Mouse (Mus musculus): ENCODE results near the gene Arhgef19. TPM values are rescaled to one million over a fixed set of nuclear protein-coding genes. Genes with fewer than 3 reads are reported as not detected.

The Arhgef19 gene
- polyA plus RNA-seq, 1 experiment = 2.6 TPM

DNA sequence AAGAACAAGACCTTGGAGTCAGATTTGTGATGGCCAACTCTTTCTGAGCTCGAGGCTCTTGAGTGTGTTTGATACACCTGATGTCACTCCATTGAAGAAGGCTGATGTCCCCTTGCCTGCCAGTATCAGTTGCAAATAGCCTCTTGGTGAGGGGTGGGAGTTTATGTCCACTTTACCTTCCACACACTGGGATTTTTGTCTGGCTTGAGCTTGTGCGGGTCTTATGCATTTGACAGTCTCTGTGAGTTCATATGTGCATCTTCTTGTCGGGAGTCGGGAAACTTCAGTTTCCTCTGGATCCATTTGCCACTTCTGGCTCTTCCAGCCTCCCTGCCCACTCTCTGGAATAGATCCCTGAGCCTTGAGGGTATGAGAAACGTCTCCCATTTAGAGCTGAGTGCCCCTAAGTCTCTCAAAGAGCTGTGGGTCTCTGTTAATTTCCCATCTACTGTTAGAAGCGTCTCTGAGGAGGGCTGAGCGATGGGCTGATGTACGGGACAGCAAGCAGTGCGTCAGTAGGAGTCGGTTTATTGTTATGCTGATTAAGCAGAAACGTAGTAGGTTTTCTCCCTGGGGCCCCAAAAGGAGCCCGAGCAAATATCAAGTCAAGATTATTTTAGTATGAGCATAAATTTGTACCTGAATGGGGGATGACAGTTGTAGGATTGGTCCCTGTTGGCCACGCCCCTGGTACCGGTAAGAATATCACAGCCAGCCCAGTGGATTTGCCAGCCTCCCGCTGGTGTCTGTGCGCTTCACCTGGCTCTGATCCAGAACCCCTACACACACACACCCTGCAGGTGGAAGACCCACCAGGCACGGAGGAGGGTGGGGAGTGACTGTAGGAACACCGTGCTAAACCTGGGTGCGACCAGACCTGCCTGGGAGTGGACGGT, 559 bp upstream of the Arhgef19 start:
- TF ChIP-seq CTCF (IDR thresholded peaks at IDR 0.05; ENCODE audit: borderline replicate concordance, extremely low read depth, insufficient read depth, insufficient read length) (no peak), POLR2A (IDR thresholded peaks at IDR 0.05; ENCODE audit: borderline replicate concordance, extremely low read depth, insufficient read depth, insufficient read length, poor library complexity, severe bottlenecking) (no peak)

DNA sequence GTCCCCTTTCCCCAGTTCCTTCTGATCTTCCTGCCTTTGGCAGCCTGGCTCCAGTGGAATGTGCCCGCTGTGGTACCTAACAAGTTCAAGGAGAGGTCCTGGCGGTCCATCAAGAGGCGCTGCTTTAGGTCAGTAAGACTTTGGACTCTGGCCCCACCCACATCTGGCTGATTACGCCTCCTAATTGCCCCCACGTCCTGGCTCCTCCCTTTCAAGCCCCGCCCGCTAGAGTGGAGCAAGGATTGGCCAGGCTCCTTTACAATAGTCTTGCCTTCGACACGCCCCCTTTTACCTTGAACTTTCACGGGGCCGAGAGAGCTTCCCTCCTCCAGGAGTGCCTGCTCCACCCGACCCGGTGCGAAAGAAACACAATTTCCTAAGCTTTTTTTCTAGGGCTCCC, 1.3 kb downstream of the Arhgef19 start:
- no peak for TF ChIP-seq CTCF (IDR thresholded peaks at IDR 0.05; ENCODE audit: borderline replicate concordance, extremely low read depth, insufficient read depth, insufficient read length)
- TF ChIP-seq POLR2A (IDR thresholded peaks at IDR 0.05; ENCODE audit: borderline replicate concordance, extremely low read depth, insufficient read depth, insufficient read length, poor library complexity, severe bottlenecking) = no peak
- DNase-seq (ENCODE audit: low read depth) = peak; percentile 25

More for the DNA sequence above, 559 bp upstream of the Arhgef19 start:
- no peak for DNase-seq (ENCODE audit: low read depth)

DNA sequence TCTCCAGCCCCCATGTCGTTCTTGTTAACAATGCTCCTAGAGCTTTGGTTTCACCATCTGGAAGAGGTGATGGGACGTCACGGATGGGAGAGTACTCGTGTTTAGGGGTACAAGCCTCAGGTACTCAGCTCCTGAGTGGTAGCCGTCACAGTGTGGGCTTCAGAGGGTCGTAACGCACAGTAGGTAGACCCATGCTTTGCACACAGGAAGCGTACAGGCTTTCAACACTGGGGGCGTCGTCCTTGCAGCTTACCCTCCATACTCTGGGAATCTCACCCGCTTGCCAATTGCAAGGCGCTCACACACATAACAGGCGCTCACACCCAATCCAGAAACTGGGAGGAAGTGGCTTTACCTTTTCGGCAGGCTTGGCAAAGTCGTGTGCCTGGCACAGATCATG, 2.6 kb downstream of the Arhgef19 start:
- TF ChIP-seq CTCF (IDR thresholded peaks at IDR 0.05; ENCODE audit: borderline replicate concordance, extremely low read depth, insufficient read depth, insufficient read length) (no peak), POLR2A (IDR thresholded peaks at IDR 0.05; ENCODE audit: borderline replicate concordance, extremely low read depth, insufficient read depth, insufficient read length, poor library complexity, severe bottlenecking) (no peak)
- DNase-seq (ENCODE audit: low read depth) = no peak

DNA sequence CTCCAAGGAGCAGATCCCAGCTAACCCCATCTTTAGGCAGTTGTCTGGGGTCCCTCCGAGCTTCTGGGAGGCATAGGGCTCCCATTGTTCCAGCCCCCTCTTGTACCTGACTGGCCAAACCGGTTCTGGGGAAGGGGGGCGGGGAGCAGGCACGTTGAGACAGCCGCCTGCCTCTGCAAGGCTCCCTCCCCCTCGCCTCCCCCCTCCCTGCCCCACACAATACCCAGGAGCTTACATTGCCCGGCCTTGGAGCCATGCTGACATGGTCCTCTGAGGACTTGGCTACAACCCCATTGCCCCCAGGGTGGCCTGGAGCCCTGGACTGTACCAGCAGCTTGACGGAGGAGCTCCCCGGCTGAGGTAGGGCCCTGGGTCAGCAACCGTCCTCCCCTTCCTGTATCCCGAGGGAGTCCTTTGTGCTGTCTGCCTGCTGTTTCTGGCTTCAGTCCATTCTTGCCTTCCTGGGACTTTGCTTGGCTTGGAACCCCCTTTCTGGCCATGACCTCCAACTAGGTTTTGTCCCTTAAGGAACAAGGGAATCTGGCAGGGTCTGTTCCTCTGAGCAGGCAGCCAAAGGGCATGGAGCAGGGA, 3.4 kb downstream of the Arhgef19 start:
- DNase-seq (ENCODE audit: low read depth) = peak; percentile 46
- TF ChIP-seq CTCF (IDR thresholded peaks at IDR 0.05; ENCODE audit: borderline replicate concordance, extremely low read depth, insufficient read depth, insufficient read length) (no peak), POLR2A (IDR thresholded peaks at IDR 0.05; ENCODE audit: borderline replicate concordance, extremely low read depth, insufficient read depth, insufficient read length, poor library complexity, severe bottlenecking) (no peak)

DNA sequence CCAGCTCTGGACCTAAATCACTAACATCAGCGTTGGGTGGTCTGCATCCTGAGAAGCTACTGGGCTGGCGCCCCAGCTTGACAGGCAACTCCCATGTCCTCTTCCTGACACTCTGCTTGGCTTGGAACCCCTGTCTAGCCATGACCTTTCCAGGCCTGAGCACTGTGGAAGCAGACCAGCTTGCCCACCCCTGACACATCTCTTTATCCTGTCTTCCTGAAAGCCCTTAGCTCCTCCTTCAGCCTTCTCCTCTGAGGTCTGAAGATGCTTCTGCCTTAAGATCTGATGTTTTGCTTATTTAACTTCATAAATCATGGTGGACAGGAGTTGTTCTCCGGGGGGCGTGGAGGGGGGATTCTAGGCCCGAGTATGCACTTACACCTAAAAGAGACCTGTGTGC, 4.3 kb downstream of the Arhgef19 start:
- no peak for TF ChIP-seq CTCF (IDR thresholded peaks at IDR 0.05; ENCODE audit: borderline replicate concordance, extremely low read depth, insufficient read depth, insufficient read length)
- TF ChIP-seq POLR2A (IDR thresholded peaks at IDR 0.05; ENCODE audit: borderline replicate concordance, extremely low read depth, insufficient read depth, insufficient read length, poor library complexity, severe bottlenecking) = no peak
- DNase-seq (ENCODE audit: low read depth) = no peak

DNA sequence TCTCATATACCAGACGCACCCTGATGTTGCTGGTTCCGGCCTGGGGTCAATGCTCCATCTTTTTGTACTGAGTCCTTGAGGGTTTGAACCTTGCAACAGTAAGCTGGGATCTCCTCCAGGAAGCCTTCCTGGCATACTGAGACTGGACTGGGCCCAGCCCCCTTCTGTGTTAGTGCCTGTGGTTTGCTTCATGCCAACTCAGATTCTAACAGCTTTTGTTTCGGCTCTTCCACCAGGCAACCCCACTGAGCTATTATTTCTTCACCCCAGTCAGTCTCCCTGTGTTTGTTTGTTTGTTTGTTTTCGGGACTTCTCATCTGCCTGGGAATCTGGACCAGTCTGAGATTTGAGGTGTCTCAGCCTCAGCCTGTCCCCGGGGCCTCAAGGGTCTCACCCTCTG, 5.1 kb downstream of the Arhgef19 start:
- TF ChIP-seq POLR2A (IDR thresholded peaks at IDR 0.05; ENCODE audit: borderline replicate concordance, extremely low read depth, insufficient read depth, insufficient read length, poor library complexity, severe bottlenecking) (no peak), CTCF (IDR thresholded peaks at IDR 0.05; ENCODE audit: borderline replicate concordance, extremely low read depth, insufficient read depth, insufficient read length) (no peak)
- DNase-seq (ENCODE audit: low read depth) = peak; percentile 78

DNA sequence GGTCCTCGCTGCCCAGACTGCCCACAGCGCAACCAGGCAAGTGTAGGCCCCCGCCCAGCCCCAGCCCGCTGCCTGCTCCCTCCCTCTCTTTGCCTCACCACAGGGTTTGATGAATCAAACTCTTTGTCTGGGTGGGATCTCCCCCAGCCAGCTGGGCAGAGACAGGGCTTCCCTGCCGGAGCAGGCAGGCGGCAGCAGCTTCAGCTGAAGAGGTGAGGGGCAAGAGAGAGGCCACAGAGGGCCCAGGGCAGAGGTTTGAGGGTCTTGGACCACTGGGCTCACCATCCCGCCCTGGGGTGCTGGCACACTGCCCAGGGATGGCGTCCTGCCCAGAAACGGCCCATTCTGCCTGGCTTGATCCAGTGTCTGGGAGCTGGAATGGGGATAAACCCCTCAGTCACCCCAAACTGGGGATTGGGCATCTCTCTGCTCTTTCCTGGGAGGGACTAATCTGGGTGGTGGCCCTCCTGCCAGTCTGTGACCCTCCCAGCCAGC, 5.7 kb downstream of the Arhgef19 start:
- peak; percentile 93 for DNase-seq (ENCODE audit: low read depth)
- no peak for TF ChIP-seq CTCF (IDR thresholded peaks at IDR 0.05; ENCODE audit: borderline replicate concordance, extremely low read depth, insufficient read depth, insufficient read length)
- no peak for TF ChIP-seq POLR2A (IDR thresholded peaks at IDR 0.05; ENCODE audit: borderline replicate concordance, extremely low read depth, insufficient read depth, insufficient read length, poor library complexity, severe bottlenecking)

DNA sequence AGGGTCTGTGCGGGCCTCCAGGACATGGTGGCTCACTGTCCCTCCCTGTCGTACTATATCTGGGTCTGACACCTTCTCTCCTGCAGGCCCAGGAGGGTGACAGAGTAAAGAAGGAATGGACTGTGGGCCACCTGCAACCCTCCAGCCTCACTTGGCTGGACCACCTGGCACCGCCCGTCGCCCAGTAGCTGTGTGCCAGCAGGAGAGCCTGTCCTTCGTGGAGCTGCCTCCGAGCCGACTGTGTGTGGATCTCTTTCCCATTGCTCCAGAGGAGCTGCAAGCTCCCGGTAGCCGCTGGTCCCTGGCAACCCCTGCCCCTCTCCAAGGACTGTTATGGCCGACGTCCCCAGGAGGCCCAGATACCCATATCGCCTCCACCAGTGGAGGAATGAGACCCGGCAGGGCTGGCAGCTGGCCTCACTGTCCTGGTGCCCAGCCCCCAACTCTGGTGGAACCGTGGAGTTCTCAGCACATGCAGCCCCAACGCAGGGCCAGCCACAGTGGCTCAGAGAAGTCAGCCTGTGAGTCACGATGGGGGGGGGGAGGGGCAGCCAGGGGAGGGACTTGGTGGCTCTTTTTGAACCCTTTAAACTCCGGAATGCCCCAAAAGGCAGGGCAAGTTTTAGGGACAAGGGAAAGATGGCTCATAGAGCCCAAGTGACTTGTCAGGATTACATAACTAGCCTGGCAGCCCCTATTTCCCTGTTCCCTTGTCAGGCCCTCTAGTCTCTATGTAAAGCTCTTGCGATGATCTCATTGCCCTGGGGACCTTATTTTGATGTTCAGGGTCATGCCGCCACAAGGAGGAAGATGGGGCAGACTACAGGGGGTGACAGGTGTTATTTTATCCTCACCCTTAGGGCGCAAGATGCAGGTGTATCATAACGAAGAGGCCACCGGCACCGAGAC, 7.0 kb downstream of the Arhgef19 start:
- TF ChIP-seq POLR2A (IDR thresholded peaks at IDR 0.05; ENCODE audit: borderline replicate concordance, extremely low read depth, insufficient read depth, insufficient read length, poor library complexity, severe bottlenecking) (no peak), CTCF (IDR thresholded peaks at IDR 0.05; ENCODE audit: borderline replicate concordance, extremely low read depth, insufficient read depth, insufficient read length) (no peak)
- DNase-seq (ENCODE audit: low read depth) = peak; percentile 42

DNA sequence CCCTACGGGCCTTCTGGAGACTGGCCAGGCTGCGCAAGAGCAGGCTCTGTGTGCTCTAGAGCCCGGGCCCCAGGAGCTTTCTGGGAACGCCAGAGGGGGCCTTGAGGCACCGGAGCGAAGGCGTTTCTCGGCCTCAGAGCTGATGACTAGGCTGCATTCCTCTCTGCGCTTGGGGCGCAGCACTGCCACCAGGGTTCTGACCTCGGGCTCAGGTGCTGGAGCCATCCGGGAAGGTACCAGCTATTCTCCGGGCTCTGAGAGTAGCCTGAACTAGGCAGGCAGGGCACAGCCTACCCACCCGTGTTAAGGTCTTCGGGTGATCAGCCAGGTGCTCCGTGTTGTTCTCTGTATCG, 7.7 kb downstream of the Arhgef19 start:
- TF ChIP-seq POLR2A (IDR thresholded peaks at IDR 0.05; ENCODE audit: borderline replicate concordance, extremely low read depth, insufficient read depth, insufficient read length, poor library complexity, severe bottlenecking) (no peak), CTCF (IDR thresholded peaks at IDR 0.05; ENCODE audit: borderline replicate concordance, extremely low read depth, insufficient read depth, insufficient read length) (no peak)
- peak; percentile 23 for DNase-seq (ENCODE audit: low read depth)

DNA sequence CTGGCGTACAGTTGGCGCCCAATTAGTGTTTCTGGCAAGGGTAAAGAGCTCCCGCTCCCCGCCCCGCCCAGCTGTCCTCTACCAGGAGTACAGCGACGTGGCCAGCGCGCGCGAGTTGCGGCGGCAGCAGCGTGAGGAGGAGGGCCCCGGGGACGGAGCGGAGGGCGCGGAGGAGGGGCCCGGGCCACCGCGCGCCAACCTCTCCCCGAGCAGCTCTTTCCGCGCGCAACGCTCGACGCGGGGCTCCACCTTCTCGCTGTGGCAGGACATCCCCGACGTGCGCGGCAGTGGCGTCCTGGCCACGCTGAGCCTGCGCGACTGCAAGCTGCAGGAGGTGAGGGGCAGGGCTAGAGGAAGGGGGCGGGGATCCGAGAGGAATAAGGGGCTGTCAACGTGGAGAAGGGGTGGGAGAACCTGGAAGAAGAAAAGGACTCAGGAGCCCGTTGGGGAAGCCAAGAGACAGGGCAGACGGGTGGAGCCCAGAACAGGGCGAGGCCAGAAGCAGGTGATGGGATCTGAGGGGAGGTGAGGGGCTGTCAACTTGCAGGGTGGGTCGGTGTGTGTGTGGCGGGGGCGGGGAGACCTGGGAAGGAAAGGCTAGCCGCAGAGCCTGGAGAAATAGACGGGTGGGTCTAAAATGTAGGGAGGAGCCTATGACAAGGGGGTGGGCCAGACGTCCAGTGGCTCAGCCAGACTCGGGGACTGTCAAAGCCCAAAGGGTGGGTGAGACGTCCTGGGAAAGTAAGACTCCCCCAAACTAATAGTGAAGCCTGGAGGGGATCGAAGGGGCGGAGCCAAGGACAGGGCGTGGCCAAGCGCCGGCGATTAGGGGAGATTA, 8.7 kb downstream of the Arhgef19 start:
- DNase-seq (ENCODE audit: low read depth) = peak; percentile 77
- TF ChIP-seq CTCF (IDR thresholded peaks at IDR 0.05; ENCODE audit: borderline replicate concordance, extremely low read depth, insufficient read depth, insufficient read length) (no peak), POLR2A (IDR thresholded peaks at IDR 0.05; ENCODE audit: borderline replicate concordance, extremely low read depth, insufficient read depth, insufficient read length, poor library complexity, severe bottlenecking) (no peak)

All from brain, embryonic 14.5 days (tissue).